Mouse (Mus musculus) gastrocnemius, adult 18-20 months (tissue): ENCODE measurements around the gene Gast. TPM values are rescaled to one million over a fixed set of nuclear protein-coding genes. Genes with fewer than 3 reads are reported as not detected.
"Not testable (repeated sequence)": the region's sequence is repeated elsewhere in the genome, so short reads cannot be mapped to it uniquely, and the experiment has no call there.

ENCODE experiments used
- DNase-seq: peaks from one replicate; pipeline ENCODE4 v3.0.0; 2021; ENCODE audit warnings: low spot score
- total RNA-seq, 2 experiments: library from RNA; stranded (reverse); gene quantifications; 2 replicates each; pipeline ENCODE4 v1.2.3; 2021

Gene Gast
- total RNA-seq, 2 experiments from 2014 or later, result not detected

GRCm38 (mm10) chr11:100361059-100361458, 26.9 kb downstream of the Gast start:
- not testable (repeated sequence) for DNase-seq

- DNase-seq, result peak; percentile 82
Observed at GRCm38 (mm10) chr11:100362209-100362978, 28.2 kb downstream of the Gast start.

- peak; percentile 68 for DNase-seq
Observed at GRCm38 (mm10) chr11:100362979-100363562, 28.9 kb downstream of the Gast start.

- DNase-seq, result no peak
Observed at GRCm38 (mm10) chr11:100369145-100369544, 34.9 kb downstream of the Gast start.

GRCm38 (mm10) chr11:100369822-100370221, 35.6 kb downstream of the Gast start:
- DNase-seq, result no peak

- DNase-seq, result no peak
Observed at GRCm38 (mm10) chr11:100371981-100372558, 37.9 kb downstream of the Gast start.

GRCm38 (mm10) chr11:100375127-100375526, 40.9 kb downstream of the Gast start:
- DNase-seq, result no peak

- DNase-seq, result no peak
Observed at GRCm38 (mm10) chr11:100376005-100376404, 41.8 kb downstream of the Gast start.

GRCm38 (mm10) chr11:100376746-100377389, 42.7 kb downstream of the Gast start:
- DNase-seq, result no peak

- no peak for DNase-seq
Observed at GRCm38 (mm10) chr11:100377989-100378388, 43.8 kb downstream of the Gast start.

GRCm38 (mm10) chr11:100378446-100378845, 44.2 kb downstream of the Gast start:
- no peak for DNase-seq

- no peak for DNase-seq
Observed at GRCm38 (mm10) chr11:100379311-100379710, 45.1 kb downstream of the Gast start.

- DNase-seq, result no peak
Observed at GRCm38 (mm10) chr11:100382682-100383081, 48.5 kb downstream of the Gast start.

- DNase-seq, result no peak
Observed at GRCm38 (mm10) chr11:100385016-100385415, 50.8 kb downstream of the Gast start.

- DNase-seq, result no peak
Observed at GRCm38 (mm10) chr11:100386586-100386985, 52.4 kb downstream of the Gast start.

Other genes starting within 250 kb of the Gast start
- gene Krt32, start 246.2 kb upstream of the Gast start, total RNA-seq, result not detected
- gene Krt35, start 238.2 kb upstream of the Gast start, total RNA-seq, result not detected
- gene Krt36, start 228.8 kb upstream of the Gast start, total RNA-seq, result not detected
- not detected for gene Krt13, start 212.8 kb upstream of the Gast start, total RNA-seq
- not detected for gene Krt15, start 198.5 kb upstream of the Gast start, total RNA-seq
- gene Krt19, start 185.7 kb upstream of the Gast start, total RNA-seq, result under 1 TPM; 0.37 to 0.57 TPM
- not detected for gene Krt9, start 141.2 kb upstream of the Gast start, total RNA-seq
- not detected for gene Krt14, start 126.9 kb upstream of the Gast start, total RNA-seq
- gene Krt16, start 85.5 kb upstream of the Gast start, total RNA-seq, result not detected
- under 1 TPM in 1 of 2 experiments, not detected in 1; 0.14 TPM for gene Krt17, start 73.4 kb upstream of the Gast start, total RNA-seq
- not detected for gene Krt42, start 64.5 kb upstream of the Gast start, total RNA-seq
- 1,000 to 10,000 TPM; 1,490 to 1,592 TPM for gene Eif1, start 14.5 kb upstream of the Gast start, total RNA-seq
- gene Hap1, start 21.7 kb downstream of the Gast start, total RNA-seq, result under 1 TPM; 0.26 to 0.53 TPM
- 10 to 100 TPM; 73.4 to 81.3 TPM for gene Jup, start 63.4 kb downstream of the Gast start, total RNA-seq
- 1 to 10 TPM; 1.6 to 3.2 TPM for gene P3h4, start 80.4 kb downstream of the Gast start, total RNA-seq
- gene Fkbp10, start 81.3 kb downstream of the Gast start, total RNA-seq, result 1 to 10 TPM; 1.9 to 2.6 TPM
- gene Nt5c3b, start 107.4 kb downstream of the Gast start, total RNA-seq, result 1 to 10 TPM; 7.7 to 8.3 TPM
- gene Klhl10, start 107.5 kb downstream of the Gast start, total RNA-seq, result under 1 TPM; 0.25 to 0.28 TPM
- 1 to 10 TPM; 2.7 to 4.2 TPM for gene Klhl11, start 138.3 kb downstream of the Gast start, total RNA-seq
- gene Acly, start 193.6 kb downstream of the Gast start, total RNA-seq, result 10 to 100 TPM in 1 of 2 experiments, 1 to 10 TPM in 1; 9.5 to 12.2 TPM
- under 1 TPM; 0.33 to 0.48 TPM for gene Ttc25, start 211.2 kb downstream of the Gast start, total RNA-seq
- gene Cnp, start 240.5 kb downstream of the Gast start, total RNA-seq, result 1 to 10 TPM; 3.8 to 5.0 TPM